Mouse (Mus musculus): ENCODE data around the gene Gusb.
"Not testable (repeated sequence)": the region's sequence is repeated elsewhere in the genome, so short reads cannot be mapped to it uniquely, and the experiment has no call there.

Gusb gene

GRCm38 (mm10) chr5:130002301-130003146, at the start of gene Gusb:
Gusb (minus strand) TSS chr5:130003049.
- peak; percentile 83 to 85 for DNase-seq (ENCODE audit: low spot score in 2 of 2)

GRCm38 (mm10) chr5:130052510-130052909, 49.7 kb upstream of the Gusb start:
- no peak for DNase-seq (ENCODE audit: low spot score in 2 of 2)

GRCm38 (mm10) chr5:130051073-130051860, 48.4 kb upstream of the Gusb start:
- DNase-seq (ENCODE audit: low spot score in 2 of 2): no peak

GRCm38 (mm10) chr5:130050416-130050815, 47.6 kb upstream of the Gusb start:
- DNase-seq (ENCODE audit: low spot score in 2 of 2): no peak

GRCm38 (mm10) chr5:130048786-130049520, 46.1 kb upstream of the Gusb start:
- peak in 1 of 2 experiments; percentile 69 for DNase-seq (ENCODE audit: low spot score in 2 of 2)

- DNase-seq (ENCODE audit: low spot score in 2 of 2): no peak
Measured at GRCm38 (mm10) chr5:130047013-130047412, 44.2 kb upstream of the Gusb start.

GRCm38 (mm10) chr5:130046589-130046988, 43.7 kb upstream of the Gusb start:
- DNase-seq (ENCODE audit: low spot score in 2 of 2): no peak

GRCm38 (mm10) chr5:130046100-130046499, 43.3 kb upstream of the Gusb start:
- DNase-seq (ENCODE audit: low spot score in 2 of 2): no peak

- peak in 1 of 2 experiments; percentile 55 for DNase-seq (ENCODE audit: low spot score in 2 of 2)
Measured at GRCm38 (mm10) chr5:130044201-130044695, 41.4 kb upstream of the Gusb start.

- DNase-seq (ENCODE audit: low spot score in 2 of 2): no peak
Measured at GRCm38 (mm10) chr5:130043741-130044140, 40.9 kb upstream of the Gusb start.

GRCm38 (mm10) chr5:130041262-130041661, 38.4 kb upstream of the Gusb start:
- no peak for DNase-seq (ENCODE audit: low spot score in 2 of 2)

GRCm38 (mm10) chr5:130040797-130041196, 37.9 kb upstream of the Gusb start:
- DNase-seq (ENCODE audit: low spot score in 2 of 2): no peak

- DNase-seq (ENCODE audit: low spot score in 2 of 2): peak in 1 of 2 experiments; percentile 51
Measured at GRCm38 (mm10) chr5:130037752-130038455, 35.1 kb upstream of the Gusb start.

GRCm38 (mm10) chr5:130036300-130036699, 33.5 kb upstream of the Gusb start:
- not testable (repeated sequence) for DNase-seq (ENCODE audit: low spot score in 2 of 2)

- no peak for DNase-seq (ENCODE audit: low spot score in 2 of 2)
Measured at GRCm38 (mm10) chr5:130033869-130034268, 31.0 kb upstream of the Gusb start.

GRCm38 (mm10) chr5:130031410-130032390, 28.9 kb upstream of the Gusb start:
- DNase-seq (ENCODE audit: low spot score in 2 of 2): no peak

- DNase-seq (ENCODE audit: low spot score in 2 of 2): peak; percentile 74 to 82
Measured at GRCm38 (mm10) chr5:130029142-130029897, 26.5 kb upstream of the Gusb start, which contains the start of the genes Asl and Crcp. Asl (minus strand) TSS chr5:130029247. Crcp (plus strand) TSS chr5:130029290.

- DNase-seq (ENCODE audit: low spot score in 2 of 2): no peak
Measured at GRCm38 (mm10) chr5:130027696-130028095, 24.8 kb upstream of the Gusb start.

- DNase-seq (ENCODE audit: low spot score in 2 of 2): no peak
Measured at GRCm38 (mm10) chr5:130027134-130027533, 24.3 kb upstream of the Gusb start.
